Mouse (Mus musculus) bone marrow, adult 2 months (tissue): ENCODE measurements at regions not wholly inside any gene's neighbourhood (a gene's known extent, or its start where the extent isn't known, plus 50 kb on each side); places are given as distances from the start of the nearest gene placed in this dataset.

Experiments
- CTCF ChIP-seq: fragments of 200-500 bp; IDR thresholded peaks from 2 replicates; pipeline ENCODE4 v1.5.1; 2011; ENCODE audit warnings: low read length, control low read depth; ENCODE audit not compliant: control insufficient read depth, insufficient read depth
- POLR2A ChIP-seq: fragments of 200-500 bp; IDR thresholded peaks from 2 replicates; pipeline ENCODE4 v1.6.1; 2011; ENCODE audit warnings: low read depth, mild to moderate bottlenecking, control low read depth, low read length, borderline replicate concordance; ENCODE audit not compliant: control insufficient read depth

- TF ChIP-seq CTCF (no peak), POLR2A (no peak)
Observed at GRCm38 (mm10) chr5:111842461-111842860, 108.7 kb downstream of the Gm26897 start.
